Mouse (Mus musculus) embryo, embryonic 10.5 days (tissue): ENCODE results near the gene Gm20696.
A peak's percentile ranks its signal among the peaks of the same experiment; 100 is the strongest.

ENCODE experiments used
- DNase-seq: peaks from one replicate; pipeline ENCODE4 v3.0.0-alpha.2; 2015; ENCODE audit warnings: low spot score

The Gm20696 gene

GRCm38 (mm10) chr6:99519806-99520675, 146.6 kb downstream of the Gm20696 start:
- peak; percentile 64 for DNase-seq

GRCm38 (mm10) chr6:99519052-99519451, 147.5 kb downstream of the Gm20696 start:
- peak; percentile 69 for DNase-seq

DNA sequence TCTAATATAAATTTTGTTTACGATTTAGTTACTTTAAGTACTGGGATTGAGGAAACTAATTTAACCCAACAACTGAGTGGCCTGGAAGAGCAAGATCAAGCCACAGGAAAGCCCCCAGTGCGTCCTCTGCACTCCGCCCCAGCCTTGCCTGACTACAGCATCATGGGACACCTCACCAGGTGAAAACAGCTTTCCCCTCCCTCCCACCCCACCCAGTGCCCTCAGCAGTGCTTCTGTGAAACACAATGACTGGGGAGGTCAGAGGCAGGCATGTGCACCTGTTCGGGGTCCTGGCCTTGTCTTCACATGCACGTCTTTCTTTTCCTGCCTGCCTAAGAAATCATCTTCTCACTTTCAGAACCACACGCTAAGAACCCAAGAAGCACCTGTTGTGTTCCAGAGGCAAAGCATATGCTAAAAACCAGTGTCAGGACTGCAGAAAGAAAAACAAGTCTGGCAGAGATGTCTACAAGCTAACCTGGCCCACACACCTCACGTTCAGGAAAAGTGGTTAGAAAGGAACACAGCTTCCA, 150.9 kb downstream of the Gm20696 start:
- DNase-seq = no peak

DNA sequence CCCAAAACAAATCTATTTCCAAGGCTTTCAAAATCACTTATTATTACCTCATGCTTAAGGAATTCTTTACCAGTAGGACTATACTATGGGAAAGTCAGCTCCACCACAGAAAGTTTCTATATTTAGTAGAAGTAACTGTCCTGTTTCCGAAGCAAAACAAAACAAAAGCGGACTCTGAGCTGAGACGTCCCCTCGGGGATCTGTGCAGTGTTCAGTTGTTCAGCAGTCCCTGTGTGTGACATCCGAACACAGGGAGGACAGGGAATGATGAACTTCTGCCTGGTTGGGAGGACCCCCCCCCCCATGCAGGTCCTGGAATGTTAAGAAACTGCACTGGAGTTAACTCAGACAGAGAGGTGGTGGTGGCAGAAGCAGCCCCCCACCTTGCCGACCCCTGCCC, 154.7 kb downstream of the Gm20696 start:
- DNase-seq = peak; percentile 22

- no peak for DNase-seq
These were observed 157.4 kb downstream of the Gm20696 start for GRCm38 (mm10) chr6:99509189-99509592.

GRCm38 (mm10) chr6:99506816-99507215, 159.8 kb downstream of the Gm20696 start:
- no peak for DNase-seq

DNA sequence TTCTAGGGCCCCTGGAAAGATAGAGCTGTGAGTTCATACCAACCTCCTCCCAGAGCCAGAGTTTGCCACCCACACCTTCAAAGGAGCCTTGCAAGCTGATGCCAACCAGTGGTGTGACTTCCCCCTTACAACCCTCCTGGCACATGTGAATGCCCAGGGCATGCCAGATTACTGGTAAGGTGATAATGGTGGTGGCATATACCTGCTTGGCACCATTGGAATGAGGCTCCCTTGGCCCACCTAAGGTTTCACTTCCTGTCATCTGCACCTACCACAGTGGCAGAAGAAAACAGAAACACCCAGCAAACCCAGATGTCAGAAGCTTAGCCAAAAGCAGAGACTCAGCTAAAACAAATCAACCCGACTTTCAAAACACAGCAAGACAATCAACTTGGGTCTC, 162.9 kb downstream of the Gm20696 start:
- DNase-seq = no peak

DNA sequence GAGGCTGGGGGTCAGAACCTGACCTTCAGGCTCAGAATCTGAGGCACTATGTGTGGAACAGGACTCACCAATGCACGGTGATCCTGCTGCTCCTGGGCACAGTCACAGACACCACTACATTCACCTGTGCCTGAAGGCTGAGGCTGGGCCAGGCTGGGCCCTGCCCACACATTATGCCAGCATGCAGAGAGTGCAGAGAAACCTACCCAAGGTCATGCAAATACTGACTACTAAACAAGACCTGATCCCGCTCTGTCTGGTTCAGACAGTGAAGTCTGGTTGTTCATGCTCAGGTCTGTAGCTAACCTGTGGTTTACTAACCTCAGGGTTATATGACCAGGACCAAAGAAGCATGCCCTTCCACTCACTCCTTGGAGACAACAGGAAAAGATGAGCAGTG, 163.9 kb downstream of the Gm20696 start:
- no peak for DNase-seq

- DNase-seq = no peak
These were observed 164.3 kb downstream of the Gm20696 start for GRCm38 (mm10) chr6:99502314-99502713.

- no peak for DNase-seq
These were observed 165.9 kb downstream of the Gm20696 start for GRCm38 (mm10) chr6:99500570-99501270.

- DNase-seq = no peak
These were observed 168.5 kb downstream of the Gm20696 start for GRCm38 (mm10) chr6:99498082-99498481.

- DNase-seq = no peak
These were observed 170.5 kb downstream of the Gm20696 start for GRCm38 (mm10) chr6:99496114-99496513.

DNA sequence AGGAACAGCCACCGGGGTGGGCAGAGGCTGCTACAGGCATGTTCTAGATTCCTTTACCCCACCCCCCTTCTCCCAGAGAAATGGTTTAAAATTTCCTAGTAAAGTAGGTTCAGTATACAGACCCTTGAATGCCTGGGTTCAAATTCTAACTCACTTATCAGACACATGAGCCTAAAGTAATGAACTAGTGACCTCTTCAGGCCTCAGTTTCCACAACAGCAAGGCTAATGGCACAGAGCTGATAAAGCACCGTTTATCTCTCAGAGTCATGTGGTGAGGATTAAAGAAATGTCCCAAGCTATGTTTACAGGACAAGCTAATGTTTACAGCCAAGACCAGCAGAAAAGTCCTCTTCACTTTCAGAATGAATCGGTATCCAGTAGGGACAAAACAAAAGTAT, 173.7 kb downstream of the Gm20696 start:
- no peak for DNase-seq

GRCm38 (mm10) chr6:99491979-99492544, 174.5 kb downstream of the Gm20696 start:
- no peak for DNase-seq

- DNase-seq = no peak
These were observed 175.5 kb downstream of the Gm20696 start for GRCm38 (mm10) chr6:99491146-99491545.

- DNase-seq = no peak
These were observed 176.5 kb downstream of the Gm20696 start for GRCm38 (mm10) chr6:99489900-99490648.

DNA sequence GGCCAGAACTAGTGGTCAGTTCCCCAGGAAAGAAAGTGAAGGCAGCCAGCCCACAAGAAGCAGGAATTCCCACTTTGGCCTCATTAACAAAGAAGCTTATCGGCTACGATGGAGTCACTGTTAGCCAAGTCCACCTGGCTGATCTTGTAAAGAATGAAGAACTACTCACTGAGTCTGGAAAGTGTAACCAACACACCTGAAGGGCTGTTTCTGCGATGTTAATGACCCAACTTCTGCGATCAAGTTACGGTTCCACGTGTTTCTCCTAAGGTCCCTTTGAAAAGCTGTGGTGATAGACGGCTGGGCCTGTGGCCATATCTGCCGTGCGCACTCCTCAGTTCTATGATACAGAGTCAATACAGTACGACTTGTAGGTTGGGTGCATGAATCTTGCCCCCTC, 177.2 kb downstream of the Gm20696 start:
- no peak for DNase-seq

- peak; percentile 44 for DNase-seq
These were observed 180.5 kb downstream of the Gm20696 start for GRCm38 (mm10) chr6:99485884-99486640.

GRCm38 (mm10) chr6:99485217-99485883, 181.2 kb downstream of the Gm20696 start:
- DNase-seq = peak; percentile 80

DNA sequence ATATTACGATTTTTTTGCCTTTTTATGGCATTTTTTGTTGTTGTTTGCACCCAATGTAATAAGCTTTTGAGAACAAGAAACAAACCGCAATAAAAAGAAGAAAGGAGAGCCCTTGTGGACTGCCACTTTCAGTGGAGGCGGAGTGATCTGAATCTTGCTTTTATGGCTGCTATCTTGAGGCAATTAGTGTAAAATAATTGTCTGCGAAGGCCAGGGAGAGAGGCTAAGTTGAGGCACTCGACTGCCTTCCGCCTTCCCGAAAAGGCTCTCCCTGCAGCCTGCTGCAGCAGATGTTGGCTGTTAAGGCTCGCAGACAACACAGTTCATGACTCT, 181.7 kb downstream of the Gm20696 start:
- DNase-seq = no peak
